Mouse (Mus musculus): ENCODE results near the gene Cdhr5. TPM values are rescaled to one million over a fixed set of nuclear protein-coding genes. Genes with fewer than 3 reads are reported as not detected.
"Not testable (repeated sequence)": the region's sequence is repeated elsewhere in the genome, so short reads cannot be mapped to it uniquely, and the experiment has no call there.

Gene Cdhr5
- total RNA-seq, 1 experiment from 2014 or later, result 10.6 TPM

DNA sequence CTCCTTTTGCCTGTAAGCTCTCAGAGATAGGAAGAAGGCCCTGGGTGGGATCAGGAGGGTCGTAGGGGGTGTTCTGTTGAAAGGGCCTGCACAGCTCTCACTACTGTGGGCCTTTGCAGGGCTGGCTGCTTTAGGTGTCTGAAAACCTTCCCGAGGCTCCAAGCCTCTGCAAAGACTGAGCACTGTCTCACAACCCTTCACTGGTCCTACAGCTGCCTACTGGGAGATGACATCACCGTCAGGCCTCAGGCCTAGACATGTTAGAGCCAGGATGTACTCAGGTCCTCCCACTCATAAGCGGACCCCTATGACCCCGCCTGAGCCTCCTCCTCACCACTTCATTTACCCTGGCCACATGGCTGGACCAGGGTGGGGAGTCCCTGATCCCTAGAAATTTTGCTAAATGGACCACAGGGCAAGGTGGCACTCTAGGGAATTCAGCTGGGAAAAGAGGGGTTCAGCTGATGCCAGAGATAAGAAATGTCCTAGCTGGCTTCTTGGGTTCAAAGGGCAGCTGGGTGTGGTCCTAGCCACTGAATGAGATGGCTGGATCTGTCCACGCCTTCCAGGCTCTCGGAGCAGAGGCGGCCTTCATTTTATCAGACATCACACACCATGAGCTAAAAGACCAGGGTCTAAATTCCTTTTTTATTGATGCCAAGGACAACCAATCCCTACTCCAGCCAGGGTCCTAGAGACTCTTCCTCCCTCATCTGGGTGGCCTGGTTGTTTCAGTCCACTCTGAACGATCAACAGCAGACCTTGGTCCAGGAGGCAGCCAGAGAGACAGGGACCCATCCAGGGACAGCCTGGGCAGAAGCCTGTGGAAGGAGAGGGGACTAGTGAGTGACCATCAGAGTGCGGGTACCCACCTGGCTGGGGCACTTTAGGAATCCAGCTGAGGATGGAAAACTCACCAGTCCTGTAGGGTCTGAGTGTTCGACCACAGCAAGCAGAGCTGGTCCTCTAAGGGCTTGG is 1.4 kb upstream of the Cdhr5 start:
- DNase-seq, result no peak

DNA sequence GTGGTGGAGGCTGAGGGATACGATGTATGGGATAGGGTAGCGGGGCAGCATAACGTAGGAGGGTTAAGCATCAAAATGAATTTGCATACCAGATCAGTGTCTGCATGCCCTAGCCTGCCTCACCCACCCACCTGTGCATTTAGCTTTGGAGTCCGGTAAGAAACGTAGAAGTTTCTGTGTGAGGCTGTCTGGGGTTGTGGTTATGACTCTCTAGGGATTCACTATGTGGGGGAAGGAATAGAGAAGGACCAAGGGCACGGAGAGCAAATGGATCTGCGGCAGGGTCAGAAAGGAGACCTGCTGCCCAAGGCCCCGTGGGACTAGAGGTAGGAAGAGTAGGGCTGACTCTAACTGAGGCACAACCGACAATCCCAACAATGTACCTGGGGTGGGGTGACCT is 1.2 kb downstream of the Cdhr5 start:
- DNase-seq, result no peak

DNA sequence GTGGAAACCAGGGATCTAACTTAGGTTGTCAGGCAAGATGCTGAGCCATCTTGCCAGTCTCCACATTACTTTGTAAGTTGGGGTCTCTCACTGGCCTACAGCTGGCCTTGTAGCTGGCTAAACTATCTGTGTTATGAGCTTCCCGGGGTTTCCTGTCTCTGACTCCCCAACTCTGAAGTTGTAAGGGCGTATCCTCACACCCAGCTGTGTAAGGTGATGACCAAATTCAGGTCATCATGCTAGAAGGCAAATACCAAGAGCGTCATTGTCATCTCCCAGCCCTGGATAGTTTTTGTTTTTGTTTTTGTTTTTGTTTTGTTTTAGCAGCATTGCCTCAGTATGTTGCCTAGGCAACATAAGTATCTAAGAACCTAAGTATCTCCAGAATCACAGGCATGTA is 6.0 kb downstream of the Cdhr5 start:
- no peak for DNase-seq

DNA sequence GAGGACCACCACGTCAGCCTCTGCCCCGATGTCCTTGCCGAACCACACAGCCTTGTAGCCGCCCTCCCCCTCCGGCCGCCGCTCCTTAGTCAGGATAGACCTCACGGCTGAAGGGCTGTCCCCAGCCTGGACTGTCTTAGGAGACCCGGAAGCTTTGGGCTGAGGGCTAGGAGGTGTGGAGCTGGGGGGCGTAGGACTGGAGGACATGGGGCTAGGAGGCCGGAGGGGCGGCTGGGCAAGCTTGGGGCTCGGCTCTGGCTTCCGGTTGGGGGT is 7.4 kb downstream of the Cdhr5 start:
- no peak for DNase-seq

DNA sequence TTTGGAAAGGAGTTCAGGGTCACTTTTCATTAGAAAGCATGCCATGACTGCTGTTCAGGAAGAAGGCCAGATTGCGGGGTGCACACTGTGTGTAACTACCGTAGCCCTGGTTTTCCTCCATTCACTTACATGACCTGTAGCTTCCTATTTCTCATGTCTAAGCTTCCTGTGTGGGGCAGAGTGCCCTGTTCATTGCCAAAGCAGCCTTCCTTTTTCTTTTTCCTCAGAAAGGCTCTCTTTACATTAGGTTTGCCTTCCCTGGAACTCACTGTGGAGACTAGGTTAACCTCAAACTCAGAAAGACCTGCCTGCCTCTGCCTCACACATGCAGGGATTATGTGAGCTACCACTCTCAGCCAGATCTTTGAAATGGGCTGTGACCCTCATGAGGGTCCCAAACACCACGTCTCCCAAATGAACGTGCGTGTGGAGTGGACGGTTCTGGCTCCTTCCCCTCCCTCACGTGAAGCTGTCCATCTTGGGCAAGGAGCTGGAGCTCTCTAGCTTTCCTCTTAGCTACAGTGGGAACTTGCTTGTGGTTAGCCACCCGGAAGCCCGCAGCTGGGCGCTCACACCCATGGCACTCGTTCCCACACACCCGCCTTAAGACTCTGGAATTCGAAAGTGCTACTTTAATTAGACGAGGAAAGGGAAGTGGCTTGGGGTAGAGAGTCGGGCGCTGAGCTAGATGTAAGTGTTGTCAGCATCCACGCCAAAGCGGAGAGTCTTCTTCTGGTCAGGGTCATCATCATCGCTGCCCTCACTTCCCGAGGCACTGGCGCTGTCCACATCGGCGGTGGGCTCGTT is 7.9 kb downstream of the Cdhr5 start:
- DNase-seq, result no peak

DNA sequence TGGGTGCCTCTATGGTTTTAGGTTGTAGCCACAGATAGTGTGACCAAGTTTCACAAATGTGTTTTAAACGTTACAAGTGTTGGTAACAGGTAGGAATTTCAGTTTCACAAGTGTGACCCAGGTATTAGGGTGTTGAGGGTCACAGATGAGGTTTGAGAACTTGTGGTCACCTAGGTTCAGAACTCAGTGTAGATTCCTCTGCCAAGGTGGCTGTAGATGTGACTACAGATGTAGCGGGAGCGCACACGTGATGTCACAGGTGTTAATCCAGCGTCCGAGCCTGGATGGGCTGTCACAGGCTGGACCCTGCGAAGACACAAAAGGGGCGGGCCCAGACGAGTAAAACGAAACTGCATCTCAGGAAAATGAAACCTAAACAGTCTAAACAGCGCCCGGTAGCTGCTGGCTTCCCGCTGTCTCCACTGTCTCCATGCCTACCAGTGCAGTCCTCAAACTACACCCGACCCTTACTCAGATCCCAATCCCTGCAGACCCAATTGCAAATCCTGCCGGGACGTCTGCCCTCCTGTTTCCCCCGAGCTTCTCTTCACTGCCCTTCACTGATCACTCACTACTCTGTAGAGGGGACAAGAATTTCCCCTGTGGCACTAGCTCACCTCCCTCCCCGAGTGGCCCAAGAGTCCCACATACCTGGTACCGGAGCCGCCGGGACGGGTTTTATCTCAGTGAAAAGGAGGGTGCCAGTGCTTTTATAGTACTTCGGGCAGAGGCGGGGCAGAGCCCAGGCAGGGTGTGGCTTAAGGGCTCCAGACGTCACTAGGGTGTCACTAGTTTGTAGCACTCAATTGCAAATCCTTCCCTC is 10.6 kb downstream of the Cdhr5 start, which contains the start of gene Irf7:
TSS of gene Irf7 (minus strand) at position 743 of the 823 bp plus-strand sequence.
- DNase-seq, result peak; percentile 82

DNA sequence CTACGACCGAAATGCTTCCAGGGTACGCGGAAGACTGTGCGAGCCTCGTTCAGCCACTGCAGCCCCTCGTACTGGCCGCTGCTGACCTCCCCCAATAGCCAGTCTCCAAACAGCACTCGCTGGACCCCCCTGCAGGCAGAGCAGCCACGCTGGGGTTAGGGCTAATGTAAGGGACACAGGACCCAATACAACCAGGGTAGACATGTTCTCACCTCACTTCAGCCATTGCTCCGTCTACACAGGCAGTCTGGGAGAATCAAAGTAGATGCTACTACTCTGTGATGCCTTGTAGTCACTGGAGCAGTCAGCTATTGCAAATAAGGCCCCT is 11.2 kb downstream of the Cdhr5 start:
- no peak for DNase-seq

DNA sequence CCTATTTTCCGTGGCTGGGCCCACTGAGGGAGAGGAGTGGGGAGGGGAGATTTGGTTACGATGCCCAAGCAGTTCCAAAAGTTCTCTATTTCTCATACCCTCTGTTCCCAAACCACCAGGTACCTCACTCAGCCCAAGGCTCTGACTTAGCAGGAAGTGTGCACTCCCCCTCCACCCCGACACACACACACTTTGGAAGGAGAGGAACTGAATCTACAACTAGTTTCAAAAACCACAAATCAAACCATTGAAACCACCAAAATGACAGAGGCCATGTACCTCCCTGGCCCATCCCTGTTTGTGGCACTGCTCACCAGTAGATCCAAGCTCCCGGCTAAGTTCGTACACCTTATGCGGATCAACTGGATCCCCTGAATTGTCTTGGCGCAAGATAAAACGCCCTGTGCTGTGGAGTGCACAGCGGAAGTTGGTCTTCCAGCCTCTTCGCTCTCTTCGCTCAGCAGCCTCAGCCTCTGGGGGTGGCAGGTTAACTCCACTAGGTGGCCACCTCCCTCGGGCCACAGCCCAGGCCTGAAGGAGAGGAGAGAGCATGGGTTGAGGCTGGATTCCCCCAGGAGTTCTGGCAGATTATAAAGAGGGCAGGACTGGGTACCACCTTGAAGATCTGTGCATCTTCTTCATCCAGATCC is 11.7 kb downstream of the Cdhr5 start:
- DNase-seq, result peak; percentile 77

DNA sequence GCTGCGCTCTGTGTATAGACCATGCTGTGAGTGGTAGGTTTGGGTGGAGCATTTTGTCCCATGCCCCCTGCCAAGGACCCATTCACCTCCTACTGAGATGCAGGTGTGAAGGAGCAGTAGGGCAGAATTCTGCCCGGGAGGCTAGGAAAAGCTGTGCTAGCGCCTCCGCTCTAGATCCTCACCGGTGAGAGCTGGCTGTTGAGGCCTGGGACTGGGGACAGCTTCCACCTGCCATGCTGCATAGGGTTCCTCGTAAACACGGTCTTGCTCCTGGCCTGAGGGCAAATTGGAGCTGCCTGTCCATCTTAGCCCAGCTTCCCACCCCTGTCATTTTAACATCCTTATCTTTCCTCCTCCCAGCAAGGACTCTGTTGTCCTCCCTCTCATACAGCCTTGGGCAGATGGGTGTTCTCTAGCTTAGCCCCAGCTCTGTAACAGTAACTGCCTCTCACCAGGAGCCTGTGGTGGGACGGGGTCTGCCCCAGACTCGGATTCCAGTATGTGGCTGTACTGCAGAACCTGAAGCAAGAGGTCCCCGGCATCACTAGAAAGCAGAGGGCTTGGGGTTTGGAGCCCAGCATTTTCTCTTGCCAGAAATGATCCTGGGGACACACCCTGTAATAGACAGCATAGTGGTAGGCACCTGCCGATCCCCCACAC is 12.4 kb downstream of the Cdhr5 start:
- no peak for DNase-seq

DNA sequence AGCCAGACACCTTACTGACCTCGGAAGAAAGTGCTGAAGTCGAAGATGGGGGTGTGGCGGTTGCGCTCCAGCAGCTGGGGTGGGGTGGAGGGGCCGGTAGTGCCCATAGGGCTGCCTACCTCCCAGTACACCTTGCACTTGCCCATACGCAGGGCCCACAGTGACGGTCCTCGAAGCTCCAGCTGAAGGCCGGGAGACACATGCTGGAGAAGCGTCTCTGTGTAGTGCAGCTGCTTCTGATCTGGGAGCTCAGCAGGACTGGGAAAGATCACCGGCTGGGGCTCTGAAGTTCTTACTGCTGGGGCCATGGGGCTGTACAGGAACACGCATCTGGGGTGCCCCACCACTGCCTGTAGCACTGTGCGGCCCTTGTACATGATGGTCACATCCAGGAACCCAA is 12.9 kb downstream of the Cdhr5 start:
- DNase-seq, result no peak

DNA sequence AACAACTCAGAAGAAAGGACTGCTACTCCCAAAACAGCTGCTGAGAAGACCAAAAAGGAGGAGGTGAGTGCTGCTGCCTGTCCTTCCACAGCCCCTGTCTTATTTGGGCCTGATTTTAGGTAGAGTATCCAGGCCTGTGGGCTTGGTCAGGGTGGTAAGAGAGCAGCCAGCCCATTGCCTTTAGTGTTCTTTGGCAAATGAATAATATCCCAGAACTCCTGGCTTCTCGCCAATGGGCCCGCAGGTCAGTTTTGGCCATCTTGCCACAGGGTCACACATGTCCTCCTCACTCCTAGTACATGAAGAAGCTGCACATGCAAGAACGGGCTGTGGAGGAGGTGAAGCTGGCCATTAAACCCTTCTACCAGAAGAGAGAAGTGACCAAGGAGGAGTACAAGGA is 15.1 kb downstream of the Cdhr5 start:
- no peak for DNase-seq

DNA sequence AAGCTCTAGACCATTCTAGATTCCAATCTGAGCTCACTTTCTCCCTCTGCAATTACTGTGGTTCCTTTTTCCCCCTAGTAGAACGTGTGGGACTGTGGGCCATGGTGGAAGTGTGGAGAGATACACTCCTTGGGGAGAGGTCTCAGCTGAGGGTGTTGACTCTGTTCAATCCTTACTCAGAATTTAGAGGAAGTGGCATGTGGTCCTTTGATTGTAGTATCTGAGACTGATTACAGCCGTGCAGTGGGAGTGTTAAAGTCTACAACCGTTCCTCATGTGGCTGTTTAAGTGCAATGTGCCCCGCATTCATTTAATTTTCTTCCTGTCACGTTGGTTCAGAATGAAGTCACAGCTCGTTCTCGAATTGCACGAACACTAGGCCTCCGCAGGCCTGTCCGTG is 20.4 kb downstream of the Cdhr5 start:
- no peak for DNase-seq

DNA sequence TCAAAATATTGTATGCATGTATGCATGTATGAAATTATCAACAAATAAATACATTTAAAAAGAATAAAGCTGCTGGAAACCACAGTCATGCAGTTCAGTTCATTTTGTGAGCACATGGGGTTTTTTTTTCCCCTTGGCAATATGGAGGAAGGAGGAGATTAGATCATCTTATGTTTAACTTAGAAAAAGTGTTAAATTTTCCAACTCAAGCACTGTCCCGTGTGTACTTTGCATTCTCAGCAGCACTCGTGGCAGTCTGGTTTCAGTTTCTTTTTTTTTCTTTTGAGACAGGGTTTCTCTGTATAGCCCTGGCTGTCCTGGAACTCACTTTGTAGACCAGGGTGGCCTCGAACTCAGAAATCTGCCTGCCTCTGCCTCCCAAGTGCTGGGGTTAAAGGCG is 26.1 kb downstream of the Cdhr5 start:
- not testable (repeated sequence) for DNase-seq

DNA sequence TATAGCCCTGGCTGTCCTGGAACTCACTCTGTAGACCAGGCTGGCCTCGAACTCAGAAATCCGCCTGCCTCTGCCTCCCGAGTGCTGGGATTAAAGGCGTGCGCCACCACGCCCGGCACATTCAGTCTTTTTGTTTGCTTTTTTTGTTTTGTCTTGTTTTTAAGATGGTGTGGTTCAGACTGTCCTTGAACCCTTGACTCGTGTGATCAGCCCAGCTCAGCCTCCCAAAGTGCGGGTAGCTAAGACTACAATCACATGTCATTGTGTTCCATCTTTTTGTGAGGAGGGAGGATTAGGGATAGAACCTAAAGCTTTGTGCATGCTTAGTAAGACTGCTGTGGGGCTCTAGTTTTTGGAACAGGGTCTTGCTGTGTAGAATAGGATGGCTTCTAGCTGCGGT is 45.0 kb downstream of the Cdhr5 start:
- no peak for DNase-seq

DNA sequence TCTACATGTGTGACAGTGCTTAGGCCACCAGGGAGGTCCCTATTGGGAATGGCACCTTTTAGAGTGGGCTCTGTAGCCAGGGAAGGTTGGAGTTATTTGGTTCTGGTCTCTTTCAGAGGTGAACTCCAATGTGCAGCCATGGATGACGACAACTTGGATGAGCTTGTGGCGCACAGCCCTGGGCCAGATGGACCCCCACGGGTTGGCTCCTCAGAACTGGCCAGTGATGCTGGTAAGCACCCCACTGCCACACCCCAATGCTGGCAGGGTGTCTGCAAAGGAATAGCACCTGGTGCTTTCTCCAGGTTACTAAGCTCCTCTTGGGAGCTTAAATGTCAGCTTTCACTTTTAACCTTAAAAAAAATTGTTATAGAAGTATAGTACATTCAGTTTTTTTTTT is 45.5 kb downstream of the Cdhr5 start:
- DNase-seq, result no peak

DNA sequence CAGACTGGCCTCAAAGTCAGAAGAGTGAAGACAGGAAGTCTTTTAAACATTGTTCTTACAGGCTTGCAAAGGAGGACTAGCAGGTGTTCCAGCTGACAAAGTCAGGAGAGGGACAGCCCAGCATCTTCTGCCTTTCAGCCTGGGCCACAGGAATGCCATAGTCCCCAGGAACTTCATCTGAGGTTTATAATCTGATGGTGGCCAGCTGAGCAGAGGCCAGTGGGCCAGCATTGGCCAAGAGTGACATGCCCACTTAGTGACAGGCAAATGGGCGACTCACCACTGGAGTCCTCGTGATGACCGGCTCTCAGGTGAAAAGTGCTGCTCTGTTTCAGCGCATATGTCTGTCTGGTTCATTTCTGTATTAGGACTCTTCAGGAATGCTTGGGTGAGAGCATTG is 46.0 kb downstream of the Cdhr5 start:
- no peak for DNase-seq

DNA sequence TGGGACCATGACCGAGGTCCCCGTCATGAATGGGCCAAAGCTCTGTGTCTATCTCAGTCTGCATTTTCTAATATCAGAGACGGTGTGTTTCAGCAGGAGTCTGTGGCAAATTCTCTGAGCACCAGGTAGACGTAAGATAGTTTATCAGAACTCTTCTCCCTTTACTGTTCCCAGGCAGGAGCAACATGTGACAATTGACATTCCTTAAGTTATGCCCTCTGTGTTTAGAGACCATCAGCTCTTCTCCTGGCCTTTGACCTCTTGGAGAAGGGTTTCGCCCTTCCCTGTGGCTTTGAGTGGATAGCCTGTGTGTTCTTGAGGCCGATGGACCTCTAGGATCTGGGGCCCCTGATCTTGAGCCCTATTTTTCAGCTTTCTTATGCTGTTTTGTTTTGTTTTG is 46.9 kb downstream of the Cdhr5 start:
- DNase-seq, result no peak

DNA sequence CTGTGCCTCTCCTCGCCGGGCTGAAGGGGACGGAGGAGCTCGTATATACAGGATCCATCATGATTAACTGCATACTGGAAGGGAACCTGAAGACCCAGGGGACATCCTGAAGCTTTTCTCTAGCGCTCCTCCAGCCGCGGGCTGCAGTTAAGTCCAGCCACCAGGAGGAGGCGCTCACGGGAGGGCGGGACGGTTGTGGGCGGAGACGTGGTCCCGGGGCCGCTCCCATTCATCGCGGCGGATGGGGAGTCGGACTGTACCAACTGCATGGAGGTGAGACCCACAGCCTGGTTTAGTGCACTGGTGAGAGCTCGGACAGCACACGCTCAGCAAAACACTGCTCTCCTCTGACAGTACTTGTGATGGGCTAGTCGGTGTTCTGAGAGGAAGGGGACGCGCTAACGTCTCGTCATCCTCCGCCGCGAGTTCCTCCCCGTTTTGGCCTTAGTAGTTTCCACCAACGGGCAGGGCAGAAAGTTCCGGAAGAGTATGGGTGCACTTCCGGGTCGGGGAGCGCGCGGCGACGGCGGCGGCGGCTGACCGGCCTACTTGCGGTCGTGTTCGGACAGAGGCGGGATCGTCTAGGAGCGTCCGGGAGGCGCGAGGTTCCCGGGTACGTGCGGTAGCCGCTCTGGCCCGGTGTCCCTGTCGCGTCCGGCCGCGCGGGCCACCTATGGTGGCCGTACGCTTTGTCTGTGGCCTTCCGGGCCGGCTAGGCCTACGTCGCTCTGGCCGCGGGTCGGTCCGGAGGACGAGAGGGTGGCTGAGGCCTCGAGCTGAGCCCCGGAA is 48.1 kb downstream of the Cdhr5 start, which contains the start of gene Phrf1:
TSS of gene Phrf1 (plus strand) at position 506 of the 789 bp plus-strand sequence.
- peak; percentile 96 for DNase-seq

DNA sequence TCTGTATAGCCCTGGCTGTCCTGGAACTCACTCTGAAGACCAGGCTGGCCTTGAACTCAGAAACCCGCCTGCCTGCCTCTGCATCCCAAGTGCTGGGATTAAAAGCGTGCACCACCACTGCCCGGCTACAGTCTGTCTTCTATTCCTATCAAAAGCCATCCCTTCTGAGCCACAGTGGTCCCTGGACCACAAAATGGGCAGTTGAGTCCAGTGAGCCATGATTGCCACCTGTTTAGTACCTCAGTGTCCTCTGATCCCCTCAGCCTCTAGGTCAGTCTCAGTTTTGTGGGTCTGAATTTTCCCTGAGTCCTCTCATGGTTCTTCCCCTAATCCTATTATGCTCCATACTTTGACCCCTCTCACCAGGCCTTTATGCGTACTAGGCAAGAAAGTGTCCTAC is 48.8 kb downstream of the Cdhr5 start:
- no peak for DNase-seq

DNA sequence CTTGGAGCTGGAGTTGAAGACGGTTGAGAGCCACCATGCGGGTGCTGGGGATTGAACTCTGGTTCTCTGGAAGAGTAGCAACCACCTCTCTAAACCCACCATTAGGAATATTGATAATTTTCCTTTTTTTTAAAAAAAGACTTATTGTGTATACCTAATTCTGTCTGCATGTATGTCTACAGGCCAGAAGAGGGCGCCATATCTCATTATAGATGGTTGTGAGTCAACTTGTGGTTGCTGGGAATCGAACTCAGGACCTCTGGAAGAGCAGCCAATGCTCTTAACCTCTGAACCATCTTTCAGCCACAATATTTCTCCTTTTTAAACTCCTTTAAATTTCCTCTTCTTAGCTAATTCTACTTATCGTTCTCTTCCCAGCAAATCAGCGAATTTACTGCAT is 50.1 kb downstream of the Cdhr5 start:
- DNase-seq, result no peak

DNA sequence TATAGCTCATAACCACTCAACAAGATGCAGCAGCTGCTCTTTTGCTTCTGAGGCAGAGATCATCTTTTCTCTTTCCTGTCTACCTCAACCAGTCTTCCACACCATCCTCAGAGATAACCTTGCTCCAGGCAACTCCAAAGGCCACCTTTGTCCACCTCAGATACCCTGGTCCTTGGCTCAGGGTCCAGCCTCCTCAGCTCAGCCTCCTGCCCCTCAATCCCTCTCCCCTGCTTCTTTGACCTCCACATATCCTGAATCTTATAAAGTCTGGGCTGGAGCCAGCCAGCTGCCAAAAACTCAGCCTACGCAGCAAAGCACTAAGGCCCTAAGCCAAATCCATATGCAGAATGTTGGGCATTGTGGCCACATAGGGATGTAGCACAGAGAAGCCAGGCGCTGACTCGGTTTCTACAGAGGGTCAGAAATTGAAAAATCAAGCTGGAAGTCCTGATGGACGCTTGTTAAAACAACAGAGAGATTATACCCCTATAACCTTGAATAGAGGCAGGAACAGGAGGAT is 53.8 kb downstream of the Cdhr5 start:
- DNase-seq, result peak; percentile 26
